Mouse (Mus musculus) bone marrow macrophage, adult 2 months (primary cell): Measurements from ENCODE around the gene G3bp2.

Source experiments
- CTCF ChIP-seq: IDR thresholded peaks from 2 replicates; pipeline ENCODE4 v1.5.1; 2012; ENCODE audit warnings: low read depth, mild to moderate bottlenecking, low read length, moderate library complexity
- POLR2A ChIP-seq: IDR thresholded peaks from 2 replicates; pipeline ENCODE4 v1.6.1; 2012; ENCODE audit warnings: mild to moderate bottlenecking, low read depth, low read length, borderline replicate concordance

DNA sequence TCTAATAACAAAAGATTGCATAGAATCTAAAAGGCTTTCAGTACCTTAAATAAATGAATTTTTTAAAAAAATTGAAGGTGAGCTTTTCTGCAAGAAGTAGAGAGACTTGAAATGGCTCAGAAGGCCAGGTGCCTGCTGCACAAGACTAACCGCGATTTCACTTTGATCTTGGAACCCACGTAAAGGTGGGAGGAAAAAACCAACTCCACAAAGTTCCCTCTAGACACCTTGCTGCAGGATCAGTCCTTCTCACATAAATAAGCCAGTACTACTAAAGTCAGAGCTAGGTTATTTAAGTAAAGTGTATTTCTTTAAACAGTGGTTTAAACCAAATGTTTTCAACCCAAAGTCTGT lies 10.5 kb upstream of the G3bp2 start:
- TF ChIP-seq CTCF = no peak
- no peak for TF ChIP-seq POLR2A
